Mouse (Mus musculus) heart, embryonic 15.5 days (tissue): ENCODE results near the gene Golph3. TPM values are rescaled to one million over a fixed set of nuclear protein-coding genes. Genes with fewer than 3 reads are reported as not detected.

ENCODE experiments used
- ATAC-seq: fragments of 200-750 bp; cut with Nextera tagmentation; replicated peaks from 2 replicates; pipeline ENCODE4 v1.8.0; 2017; ENCODE audit warnings: low read depth, moderate TSS enrichment; ENCODE audit not compliant: insufficient number of reproducible peaks, insufficient read depth, low FRiP score
- H3K27ac ChIP-seq: fragments of 300-500 bp; sonication (generic); 2 replicates; pipeline ENCODE4 v1.5.1; 2015; ENCODE audit warnings: mild to moderate bottlenecking, inconsistent platforms
- H3K27me3 ChIP-seq: fragments of 300-500 bp; sonication (generic); 2 replicates; pipeline ENCODE4 v1.6.1; 2015; ENCODE audit warnings: inconsistent platforms
- H3K36me3 ChIP-seq: fragments of 300-500 bp; sonication (generic); 2 replicates; pipeline ENCODE4 v1.6.1; 2015; ENCODE audit warnings: mild to moderate bottlenecking, inconsistent platforms
- H3K4me1 ChIP-seq: fragments of 300-500 bp; sonication (generic); replicated peaks from 2 replicates; pipeline ENCODE4 v1.6.1; 2015; ENCODE audit warnings: inconsistent platforms
- H3K4me2 ChIP-seq: fragments of 300-500 bp; sonication (generic); 2 replicates; pipeline ENCODE4 v1.6.1; 2015; ENCODE audit warnings: inconsistent platforms, mild to moderate bottlenecking, moderate library complexity
- H3K4me3 ChIP-seq: fragments of 300-500 bp; sonication (generic); 2 replicates; pipeline ENCODE4 v1.5.1; 2015; ENCODE audit warnings: mild to moderate bottlenecking, inconsistent platforms
- H3K9ac ChIP-seq: fragments of 300-500 bp; sonication (generic); 2 replicates; pipeline ENCODE4 v1.6.1; 2015; ENCODE audit warnings: mild to moderate bottlenecking, inconsistent platforms
- H3K9me3 ChIP-seq: fragments of 300-500 bp; sonication (generic); replicated peaks from 2 replicates; pipeline ENCODE4 v1.6.1; 2016; ENCODE audit warnings: inconsistent platforms
- WGBS: fragments of 180-500 bp; shearing (Covaris S2); methylation state at CpG from one replicate; pipeline ENCODE4 v1.1.7; 2015; ENCODE audit warnings: mixed read lengths; 5-methylcytosine and 5-hydroxymethylcytosine counted together
- polyA plus RNA-seq: library from polyadenylated mRNA; unstranded; fragments of >200 nt; fragmentation: Nextera tagmentation; extraction: Ambion mirVana; gene quantifications from 2 replicates; pipeline ENCODE4 v1.2.1, GENCODE M21; 2015

Gene Golph3
- polyA plus RNA-seq, 1 experiment from 2014 or later, result 62.7 TPM

DNA sequence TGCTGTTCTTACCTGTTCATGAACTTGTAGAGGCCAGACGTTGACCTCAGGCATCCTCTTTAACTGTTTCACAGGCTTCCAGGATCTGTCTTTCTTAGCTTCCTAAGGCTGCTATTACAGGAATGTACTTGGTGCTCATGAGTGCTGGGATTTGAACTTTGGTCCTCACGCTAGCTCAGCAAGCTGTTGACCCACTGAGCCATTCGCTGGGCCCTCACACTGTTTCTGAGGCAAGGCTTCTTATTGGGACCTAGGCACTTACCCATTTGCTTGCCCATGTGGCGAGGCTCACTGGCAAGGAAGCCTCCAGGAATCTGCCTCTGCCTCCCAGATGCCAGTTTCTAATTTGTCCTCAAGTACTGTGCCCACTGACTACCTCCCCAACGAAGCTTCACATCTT is 1.4 kb upstream of the Golph3 start:
- no peak for ATAC-seq
- WGBS, result 43% methylated on average over 5 of the region's 5 CpGs
- peak overlapping the region; percentile 83; the same call in 1 of the 2 replicates for H3K4me3 ChIP-seq
- no peak overlapping the region for H3K27ac ChIP-seq
- H3K4me1 ChIP-seq, result peaks cover 23% of the 10 kb centered on the region
- no peaks in the 10 kb centered on the region for H3K36me3 ChIP-seq
- no peak overlapping the region for H3K9ac ChIP-seq
- peak overlapping the region; percentile 79 for H3K4me2 ChIP-seq
- no peaks in the 10 kb centered on the region for H3K27me3 ChIP-seq
- no peaks in the 10 kb centered on the region for H3K9me3 ChIP-seq

DNA sequence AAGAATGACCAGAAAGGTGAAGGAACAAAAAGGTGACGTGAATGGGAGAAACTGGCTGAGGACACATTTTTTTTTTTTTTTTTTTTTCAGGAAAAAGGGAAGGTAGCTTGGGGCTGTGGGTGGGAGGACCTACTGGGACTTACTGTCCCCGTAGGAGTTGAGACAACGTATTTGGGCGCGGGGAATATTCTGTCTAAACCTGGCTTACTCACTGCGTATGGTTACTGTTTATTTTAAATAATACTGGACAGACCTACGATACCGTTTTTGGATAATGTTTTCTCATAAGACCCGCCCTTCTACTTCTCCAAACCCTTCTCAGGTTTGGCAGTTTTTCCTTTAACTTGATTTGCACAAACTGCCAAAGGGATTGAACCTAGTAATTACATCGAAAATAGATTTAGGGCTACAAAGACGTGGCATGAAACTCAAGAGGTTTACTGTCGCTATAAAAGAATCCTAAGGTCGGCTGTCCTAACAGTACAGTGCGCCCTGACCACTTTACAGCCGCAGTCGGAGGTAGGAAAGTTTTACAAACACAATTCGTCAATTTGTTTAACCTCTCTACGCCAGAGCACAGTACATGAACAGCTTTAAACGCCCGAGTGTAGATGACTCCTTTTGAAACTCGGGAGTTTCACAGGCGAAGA is 684 bp upstream of the Golph3 start:
- Histone ChIP-seq H3K4me1 (peaks cover 26% of the 10 kb centered on the region), H3K27me3 (no peaks in the 10 kb centered on the region), H3K9ac (peak overlapping the region; percentile 95), H3K4me2 (peak overlapping the region; percentile 79), H3K4me3 (peak overlapping the region; percentile 83), H3K36me3 (0 out of 2 replicates have a peak, but pooled peaks cover 1% of the 10 kb centered on the region), H3K27ac (peak overlapping the region; percentile 95), H3K9me3 (no peaks in the 10 kb centered on the region)
- no peak for ATAC-seq
- 3% methylated on average over 22 of the region's 22 CpGs for WGBS

DNA sequence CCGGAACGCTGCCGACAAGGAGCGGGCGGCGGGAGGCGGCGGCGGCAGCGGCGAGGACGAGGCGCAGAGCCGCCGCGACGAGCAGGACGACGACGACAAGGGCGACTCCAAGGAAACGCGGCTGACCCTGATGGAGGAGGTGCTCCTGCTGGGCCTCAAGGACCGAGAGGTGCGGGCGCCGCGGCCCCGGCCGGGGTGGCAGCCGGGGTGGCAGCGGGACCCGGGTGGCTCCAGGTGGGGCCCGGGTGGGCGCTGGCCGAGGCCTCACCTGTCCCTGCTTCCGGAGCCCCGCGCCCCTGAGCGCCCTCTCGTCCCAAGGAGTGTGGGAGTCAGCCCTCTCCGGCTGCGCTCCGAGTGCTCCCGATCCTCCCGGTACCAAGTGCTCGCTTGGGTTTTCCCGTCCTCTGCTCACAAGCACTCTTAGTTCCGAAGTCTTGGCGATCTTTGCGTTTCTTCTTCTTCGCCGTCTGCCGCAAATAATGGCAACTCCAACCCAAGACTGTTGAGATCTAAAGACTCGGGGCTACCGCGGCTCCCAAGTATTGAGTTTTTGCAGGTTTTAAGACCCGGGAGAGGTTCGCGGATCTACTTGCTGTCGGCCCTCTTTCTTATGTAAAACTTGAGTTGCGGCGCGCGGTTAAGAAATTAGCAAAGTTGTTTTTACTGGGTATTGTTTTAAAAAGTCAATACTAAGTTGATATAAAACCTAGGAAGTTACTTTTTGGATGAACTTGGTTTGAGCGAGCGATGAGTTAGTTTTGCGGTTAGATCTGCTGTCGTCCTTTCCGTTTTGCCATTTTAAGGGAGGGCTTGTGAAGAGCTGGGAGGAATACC is 755 bp downstream of the Golph3 start, which contains the start of gene 1810049J17Rik:
1810049J17Rik (minus strand) TSS at position 112 of the 834 bp plus-strand sequence.
- peak; percentile 19 for ATAC-seq
- Histone ChIP-seq H3K9me3 (no peaks in the 10 kb centered on the region), H3K27me3 (no peaks in the 10 kb centered on the region), H3K4me2 (peak within 1 kb of the TSS; percentile 79), H3K27ac (peak within 1 kb of the TSS; percentile 95), H3K36me3 (0 out of 2 replicates have a peak, but pooled peaks cover 6% of the 10 kb centered on the region), H3K4me3 (peak within 1 kb of the TSS; percentile 83), H3K9ac (peak within 1 kb of the TSS; percentile 95), H3K4me1 (peaks cover 33% of the 10 kb centered on the region)
- WGBS, result under 1% methylated on average over 70 of the region's 70 CpGs

DNA sequence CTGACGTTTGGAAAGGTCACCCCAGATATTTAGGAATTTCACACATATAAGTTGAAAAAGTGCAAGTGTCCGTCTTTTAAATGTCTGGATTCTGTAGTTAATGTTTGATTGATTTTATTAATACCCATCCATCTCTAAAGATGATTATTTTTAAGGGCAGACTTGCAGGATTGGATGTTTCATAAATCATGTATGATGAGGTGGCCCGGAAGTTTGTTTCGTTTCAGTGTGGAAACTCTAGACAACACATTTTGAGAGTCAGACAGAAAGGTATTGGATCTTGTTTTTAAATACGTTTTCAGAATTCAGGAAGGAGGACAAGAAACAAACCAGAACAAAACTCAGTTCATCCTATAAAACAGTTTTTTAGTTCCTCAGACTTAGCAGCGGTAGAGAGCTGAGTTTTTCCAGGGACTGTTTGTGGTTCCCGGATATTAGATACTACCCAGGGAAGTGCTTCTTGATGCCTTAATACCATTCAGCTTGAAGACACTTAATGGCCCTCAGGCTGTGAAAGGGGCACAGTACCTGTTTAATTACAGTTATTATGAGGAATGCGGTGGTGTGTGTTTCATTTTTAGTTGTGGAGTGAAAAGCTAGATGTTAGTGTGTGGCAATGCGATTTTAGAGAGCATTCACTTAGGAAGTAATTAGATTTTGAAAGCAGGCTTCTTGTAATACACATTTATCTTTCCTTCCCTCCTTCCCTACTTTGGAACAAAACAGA is 1.6 kb downstream of the Golph3 start:
- ATAC-seq, result no peak
- Histone ChIP-seq H3K9me3 (no peaks in the 10 kb centered on the region), H3K9ac (peak overlapping the region; percentile 95), H3K27ac (peak overlapping the region; percentile 95), H3K4me3 (peak overlapping the region; percentile 83), H3K27me3 (no peaks in the 10 kb centered on the region), H3K4me2 (peak overlapping the region; percentile 79), H3K36me3 (0 out of 2 replicates have a peak, but pooled peaks cover 6% of the 10 kb centered on the region), H3K4me1 (peaks cover 35% of the 10 kb centered on the region)
- 10% methylated on average over 9 of the region's 9 CpGs for WGBS

DNA sequence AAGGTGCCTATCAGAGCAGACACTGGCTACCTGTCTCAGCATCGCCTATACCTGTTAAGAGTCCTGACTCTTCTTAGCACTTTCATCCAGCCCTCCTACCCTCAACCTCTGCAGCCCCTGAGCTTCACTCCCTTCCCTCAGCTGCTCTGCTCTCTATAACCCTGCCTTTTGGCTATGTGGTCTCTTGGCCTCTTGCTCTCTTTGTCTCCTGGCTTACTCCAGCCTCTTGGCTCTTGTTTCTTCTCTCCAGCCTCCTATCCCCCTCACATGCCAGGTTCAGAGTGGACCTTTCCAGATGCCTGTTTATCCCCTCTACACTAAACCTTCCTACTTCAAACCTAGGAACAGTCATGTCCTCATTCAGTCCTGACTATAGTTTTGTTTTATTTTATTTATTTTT is 3.1 kb downstream of the Golph3 start:
- Histone ChIP-seq H3K9ac (peak overlapping the region; percentile 23; the same call in 1 of the 2 replicates), H3K36me3 (0 out of 2 replicates have a peak, but pooled peaks cover 6% of the 10 kb centered on the region), H3K4me1 (peaks cover 38% of the 10 kb centered on the region), H3K27me3 (no peaks in the 10 kb centered on the region), H3K4me3 (peak overlapping the region; percentile 6), H3K4me2 (peak overlapping the region; percentile 79), H3K27ac (peak overlapping the region; percentile 1; the same call in 1 of the 2 replicates), H3K9me3 (no peaks in the 10 kb centered on the region)
- WGBS, result 82% methylated on average over 1 of the region's 1 CpGs
- no peak for ATAC-seq

DNA sequence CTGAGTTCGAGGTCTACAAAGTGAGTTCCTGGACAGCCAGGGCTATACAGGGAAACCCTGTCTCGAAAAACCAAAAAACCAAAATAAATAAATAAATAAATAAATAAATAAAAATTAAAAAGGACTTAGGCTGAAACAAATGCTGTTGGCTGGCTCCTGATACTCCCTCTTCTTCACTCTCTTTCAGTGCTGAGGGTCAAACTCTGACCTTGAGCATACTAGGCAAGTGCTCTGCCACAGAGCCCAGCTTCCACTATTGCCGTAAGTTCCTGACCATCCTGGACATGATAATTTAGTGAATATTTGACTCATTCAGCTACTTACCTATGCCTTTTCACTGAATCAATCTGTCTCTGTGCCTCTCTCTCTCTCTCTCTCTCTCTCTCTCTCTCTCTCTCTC is 9.1 kb downstream of the Golph3 start:
- Histone ChIP-seq H3K4me1 (peaks cover 45% of the 10 kb centered on the region), H3K27ac (peak overlapping the region; percentile 64), H3K27me3 (no peaks in the 10 kb centered on the region), H3K4me2 (no peak overlapping the region), H3K9ac (no peak overlapping the region), H3K9me3 (no peaks in the 10 kb centered on the region), H3K36me3 (0 out of 2 replicates have a peak, but pooled peaks cover 6% of the 10 kb centered on the region), H3K4me3 (no peak overlapping the region)
- ATAC-seq, result no peak
- WGBS, result 75% methylated on average over 3 of the region's 3 CpGs

DNA sequence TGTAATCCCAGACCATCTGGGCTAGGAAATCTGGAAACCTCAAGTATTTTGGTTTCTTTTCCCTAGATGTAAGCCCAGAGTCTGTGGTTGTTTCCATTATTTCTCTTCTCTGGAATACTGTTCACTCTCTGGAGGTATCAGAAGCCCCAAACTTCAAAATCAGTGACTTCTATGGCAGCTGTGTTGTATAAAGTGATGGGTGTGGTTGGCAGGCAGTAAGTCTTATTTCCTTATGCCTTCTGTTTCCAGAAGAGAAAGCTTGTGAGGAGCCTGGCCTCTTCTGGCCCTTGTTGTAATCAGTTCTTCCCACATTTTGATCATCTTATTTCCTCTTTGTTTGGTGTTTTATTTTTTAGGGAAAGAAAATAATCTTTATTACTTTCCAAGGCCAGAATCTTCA is 9.6 kb downstream of the Golph3 start:
- Histone ChIP-seq H3K27ac (peak overlapping the region; percentile 64), H3K36me3 (0 out of 2 replicates have a peak, but pooled peaks cover 2% of the 10 kb centered on the region), H3K9ac (no peak overlapping the region), H3K9me3 (no peaks in the 10 kb centered on the region), H3K4me1 (peaks cover 40% of the 10 kb centered on the region), H3K4me2 (no peak overlapping the region), H3K27me3 (no peaks in the 10 kb centered on the region), H3K4me3 (no peak overlapping the region)
- no peak for ATAC-seq

DNA sequence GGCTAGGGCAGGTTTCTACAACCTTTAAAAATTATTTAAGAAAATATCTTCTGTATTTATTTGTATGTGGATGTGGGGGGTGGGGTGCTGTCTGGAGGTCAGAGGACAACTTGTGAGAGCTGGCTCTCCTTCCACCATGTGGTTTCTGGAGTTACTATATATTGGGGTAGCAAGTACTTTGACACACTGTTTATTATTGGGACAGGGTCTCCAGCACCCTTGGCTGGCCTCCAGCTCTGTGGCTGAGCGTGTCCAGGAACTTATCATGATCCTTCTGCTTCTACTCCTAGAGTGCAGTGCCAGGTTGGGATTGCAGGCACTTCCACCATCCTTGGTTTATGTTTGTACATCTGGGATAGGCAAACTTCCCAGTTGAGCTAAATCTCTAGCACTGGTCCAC is 10.1 kb downstream of the Golph3 start:
- Histone ChIP-seq H3K4me1 (peaks cover 39% of the 10 kb centered on the region), H3K27ac (peak overlapping the region; percentile 64; the same call in 1 of the 2 replicates), H3K36me3 (no peaks in the 10 kb centered on the region), H3K27me3 (no peaks in the 10 kb centered on the region), H3K9ac (no peak overlapping the region), H3K4me2 (no peak overlapping the region), H3K4me3 (no peak overlapping the region), H3K9me3 (no peaks in the 10 kb centered on the region)
- ATAC-seq, result no peak
- 13% methylated on average over 1 of the region's 1 CpGs for WGBS

DNA sequence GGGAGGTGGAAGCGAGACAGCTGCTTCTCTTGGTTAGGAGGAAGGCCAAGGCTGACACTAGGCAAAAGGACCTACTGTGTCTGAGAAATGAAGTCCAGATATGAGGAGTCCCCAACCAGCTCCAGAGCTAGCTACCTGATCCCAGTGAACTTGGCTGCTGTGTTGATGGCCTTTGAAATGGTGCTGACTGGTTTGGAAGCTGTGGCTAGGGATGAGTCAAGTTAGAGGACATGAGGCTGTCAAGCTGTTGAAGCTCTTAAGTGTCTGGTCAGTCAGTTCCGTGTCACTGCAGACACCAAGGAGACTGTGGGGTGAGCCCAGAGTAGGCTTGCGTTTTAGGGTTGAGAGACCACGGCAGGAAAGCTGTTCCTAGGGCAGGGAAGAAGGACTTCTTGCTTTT is 13.1 kb downstream of the Golph3 start:
- Histone ChIP-seq H3K9me3 (no peaks in the 10 kb centered on the region), H3K27me3 (no peaks in the 10 kb centered on the region), H3K36me3 (no peaks in the 10 kb centered on the region), H3K4me2 (no peak overlapping the region), H3K4me3 (no peak overlapping the region), H3K27ac (no peak overlapping the region), H3K4me1 (peaks cover 36% of the 10 kb centered on the region), H3K9ac (no peak overlapping the region)
- ATAC-seq, result no peak
- 75% methylated on average over 4 of the region's 4 CpGs for WGBS

DNA sequence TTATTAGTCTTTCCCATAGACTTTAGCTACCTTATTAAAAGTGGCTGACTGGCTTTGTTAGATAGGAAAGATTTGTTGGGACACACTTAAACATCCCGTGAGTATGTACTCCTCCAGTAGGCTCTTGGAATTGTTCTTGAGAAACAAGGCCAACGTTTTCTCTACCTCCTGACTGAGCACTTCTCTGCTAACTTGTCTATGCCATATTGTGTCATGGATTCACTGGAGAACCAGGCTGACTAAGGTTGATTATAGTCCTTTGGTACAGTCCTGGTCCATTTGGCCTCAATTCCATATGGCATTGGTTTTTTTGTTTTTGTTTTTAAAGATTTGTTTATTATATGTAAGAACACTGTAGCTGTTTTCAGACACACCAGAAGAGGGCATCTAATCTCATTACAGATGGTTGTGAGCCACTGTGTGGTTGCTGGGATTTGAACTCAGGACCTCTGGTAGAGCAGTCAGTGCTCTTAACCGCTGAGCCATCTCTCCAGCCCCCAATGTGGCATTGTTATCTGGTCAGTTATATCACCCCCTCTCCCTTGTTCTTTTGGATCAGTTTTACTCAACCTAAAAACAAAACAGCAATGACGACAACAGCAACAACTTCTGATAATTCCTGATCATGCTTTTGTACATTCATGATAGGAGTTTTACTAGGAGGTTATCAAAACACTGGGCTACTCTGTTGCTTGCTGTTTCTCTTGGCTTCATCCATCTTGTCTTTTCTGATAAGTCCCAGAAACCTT is 16.0 kb downstream of the Golph3 start:
- 61% methylated on average over 4 of the region's 4 CpGs for WGBS
- ATAC-seq, result peak; percentile 53; the same call in 1 of the 2 replicates
- H3K4me3 ChIP-seq, result no peak overlapping the region
- no peak overlapping the region for H3K4me2 ChIP-seq
- no peak overlapping the region for H3K9ac ChIP-seq
- no peaks in the 10 kb centered on the region for H3K9me3 ChIP-seq
- H3K27ac ChIP-seq, result no peak overlapping the region
- peaks cover 27% of the 10 kb centered on the region for H3K4me1 ChIP-seq
- no peaks in the 10 kb centered on the region for H3K36me3 ChIP-seq
- no peaks in the 10 kb centered on the region for H3K27me3 ChIP-seq
